Mouse (Mus musculus) hindbrain, embryonic 11.5 days (tissue): ENCODE data around the gene Sik3. TPM values are rescaled to one million over a fixed set of nuclear protein-coding genes. Genes with fewer than 3 reads are reported as not detected.

ENCODE experiments used
- ATAC-seq: fragments of 200-750 bp; cut with Nextera tagmentation; 2 replicates; pipeline ENCODE4 v1.8.0; 2017; ENCODE audit warnings: mild to moderate bottlenecking, moderate TSS enrichment, moderate library complexity; ENCODE audit not compliant: low FRiP score
- DNase-seq: peaks from one replicate; pipeline ENCODE4 v3.0.0-alpha.2; 2015; ENCODE audit warnings: low spot score
- H3K27ac ChIP-seq: fragments of 300-500 bp; sonication (generic); 2 replicates; pipeline ENCODE4 v1.5.1; 2014; ENCODE audit warnings: mild to moderate bottlenecking, low read depth, low read length
- H3K27me3 ChIP-seq: fragments of 300-500 bp; sonication (generic); 2 replicates; pipeline ENCODE4 v1.6.1; 2014; ENCODE audit warnings: mild to moderate bottlenecking, low read length, moderate library complexity, mixed read lengths; ENCODE audit not compliant: control insufficient read depth, insufficient read depth
- H3K36me3 ChIP-seq: fragments of 300-500 bp; sonication (generic); 2 replicates; pipeline ENCODE4 v1.6.1; 2014; ENCODE audit warnings: mild to moderate bottlenecking, low read length, moderate library complexity, mixed read lengths; ENCODE audit not compliant: control insufficient read depth, insufficient read depth
- H3K4me1 ChIP-seq: fragments of 300-500 bp; sonication (generic); replicated peaks from 2 replicates; pipeline ENCODE4 v1.6.1; 2014; ENCODE audit warnings: low read length, mixed read lengths; ENCODE audit not compliant: control insufficient read depth, insufficient read depth
- H3K4me2 ChIP-seq: fragments of 300-500 bp; sonication (generic); replicated peaks from 2 replicates; pipeline ENCODE4 v1.6.1; 2014; ENCODE audit warnings: mild to moderate bottlenecking, low read depth, low read length
- H3K4me3 ChIP-seq: fragments of 300-500 bp; sonication (generic); 2 replicates; pipeline ENCODE4 v1.5.1; 2014; ENCODE audit warnings: low read depth, low read length
- H3K9ac ChIP-seq: fragments of 300-500 bp; sonication (generic); 2 replicates; pipeline ENCODE4 v1.6.1; 2014; ENCODE audit warnings: low read depth, low read length
- H3K9me3 ChIP-seq: fragments of 300-500 bp; sonication (generic); 2 replicates; pipeline ENCODE4 v1.6.1; 2016; ENCODE audit warnings: low read length; ENCODE audit not compliant: control insufficient read depth
- WGBS: fragments of 180-500 bp; shearing (Covaris S2); extraction: QIAGEN DNeasy Blood & Tissue Kit; methylation state at CpG from one replicate; pipeline ENCODE4 v1.1.7; 2014; 5-methylcytosine and 5-hydroxymethylcytosine counted together
- polyA plus RNA-seq: library from polyadenylated mRNA; unstranded; fragments of >200 nt; fragmentation: Nextera tagmentation; extraction: Ambion mirVana; gene quantifications from 2 replicates; pipeline ENCODE4 v1.2.1, GENCODE M21; 2014

Sik3 gene
- polyA plus RNA-seq, 1 experiment from 2014 or later: 10.1 TPM

DNA sequence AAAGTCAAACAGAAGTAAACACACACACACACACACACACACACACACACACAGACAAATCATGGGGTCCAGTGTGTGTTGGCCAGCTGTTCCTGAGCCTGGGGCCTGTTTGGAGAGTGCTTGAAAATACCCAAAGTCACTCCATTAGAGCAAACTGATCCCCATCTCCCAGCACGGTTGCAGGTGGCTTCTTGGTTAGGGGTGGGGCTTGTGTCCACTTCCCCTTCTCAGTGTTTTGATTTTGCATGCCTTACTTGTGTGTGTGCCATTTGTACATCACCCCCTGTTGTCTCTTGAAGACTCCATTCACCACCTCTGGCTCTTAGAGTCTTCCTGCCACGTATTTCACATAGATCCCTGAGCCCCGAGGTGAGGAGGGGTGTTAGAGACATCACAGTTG is 45.4 kb downstream of the Sik3 start:
- Histone ChIP-seq H3K4me3 (no peak overlapping the region), H3K9me3 (no peaks in the 10 kb centered on the region), H3K9ac (no peak overlapping the region), H3K4me2 (no peak overlapping the region), H3K4me1 (no peaks in the 10 kb centered on the region; the same call in 1 of the 2 replicates), H3K36me3 (no peaks in the 10 kb centered on the region), H3K27me3 (no peaks in the 10 kb centered on the region), H3K27ac (no peak overlapping the region)
- WGBS: 83% methylated on average over 3 of the region's 3 CpGs
- ATAC-seq (no peak), DNase-seq (no peak)

DNA sequence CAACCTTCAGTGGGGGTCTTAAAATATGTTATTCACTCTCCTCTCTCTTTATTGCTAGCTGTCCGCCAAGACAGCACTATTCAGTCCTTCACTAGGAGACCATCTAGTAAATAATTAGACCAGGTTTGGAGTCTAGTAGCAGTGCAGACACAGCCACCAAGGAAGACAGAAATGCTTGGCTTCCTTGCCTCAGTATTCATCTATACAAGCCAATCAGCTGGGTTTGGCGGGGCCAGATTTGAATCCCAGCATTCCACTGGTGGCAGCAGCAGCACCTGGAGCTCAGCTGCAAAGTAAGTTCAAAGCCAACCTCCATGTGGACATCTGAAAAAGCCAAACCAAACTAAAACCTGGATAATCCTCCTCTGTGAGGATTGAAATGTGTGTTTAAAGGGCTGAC is 47.6 kb downstream of the Sik3 start:
- H3K36me3 ChIP-seq: no peaks in the 10 kb centered on the region

DNA sequence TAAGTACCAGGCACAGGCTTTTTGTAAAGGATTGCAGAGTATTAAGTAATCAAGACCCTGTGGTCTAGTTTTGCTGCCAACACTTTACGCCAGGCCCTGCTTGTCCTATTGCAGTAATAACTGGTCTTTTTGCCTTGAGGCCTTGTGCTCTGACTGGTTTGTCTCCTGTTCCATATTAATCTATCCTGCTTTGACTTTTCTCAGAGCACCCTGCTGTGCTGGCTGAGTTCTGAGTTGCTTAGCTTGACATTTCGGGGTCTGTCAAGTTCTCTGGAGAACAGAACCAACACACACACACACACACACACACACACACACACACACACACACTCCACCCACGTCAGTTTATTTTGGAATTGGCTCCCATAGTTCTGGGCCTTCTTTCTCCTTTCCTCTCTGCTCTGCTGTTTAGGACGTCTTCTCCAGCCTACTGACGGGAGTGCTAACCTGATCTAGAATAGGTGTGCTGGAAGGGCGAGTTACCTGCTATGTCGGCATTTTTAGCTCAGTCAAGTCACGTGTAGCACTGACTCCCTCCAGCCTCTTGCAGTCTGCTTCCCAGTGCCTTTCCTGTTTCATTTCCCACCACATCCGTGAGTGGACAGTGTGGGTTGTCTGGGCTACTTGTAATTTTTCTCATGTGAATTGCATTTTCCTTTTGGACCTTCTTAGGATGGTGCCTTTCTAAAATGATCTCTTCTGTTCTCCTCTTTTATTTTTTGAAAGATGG is 49.2 kb downstream of the Sik3 start:
- ATAC-seq: no peak

More for the DNA sequence above, 47.6 kb downstream of the Sik3 start:
- Histone ChIP-seq H3K9ac (no peak overlapping the region), H3K4me1 (no peaks in the 10 kb centered on the region), H3K27ac (no peak overlapping the region), H3K27me3 (no peaks in the 10 kb centered on the region), H3K9me3 (no peaks in the 10 kb centered on the region), H3K4me2 (no peak overlapping the region), H3K4me3 (no peak overlapping the region)
- WGBS: 77% methylated on average over 2 of the region's 2 CpGs
- DNase-seq (no peak), ATAC-seq (no peak)

DNA sequence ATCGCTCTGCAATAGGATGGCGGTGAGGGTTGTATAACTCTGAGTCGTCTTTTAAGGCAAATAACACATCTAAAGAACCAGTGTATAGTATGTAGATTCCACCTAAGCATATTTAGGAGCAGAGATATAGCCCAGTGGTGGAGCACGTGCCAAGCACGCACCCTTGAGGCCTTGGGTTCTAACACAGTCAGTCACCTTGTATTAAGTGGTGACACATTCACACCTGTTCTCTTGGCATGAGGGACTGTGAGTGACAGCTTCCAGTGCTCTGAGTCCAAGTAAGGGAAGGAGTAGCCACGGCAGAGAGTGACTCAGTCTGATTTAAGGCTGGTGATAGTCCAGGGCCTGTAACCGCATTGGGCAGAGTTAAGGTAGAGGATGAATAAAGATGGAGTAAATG is 51.7 kb downstream of the Sik3 start:
- H3K4me2 ChIP-seq: no peak overlapping the region
- no peak for DNase-seq
- H3K36me3 ChIP-seq: no peaks in the 10 kb centered on the region
- no peak overlapping the region for H3K27ac ChIP-seq
- 93% methylated on average over 7 of the region's 7 CpGs for WGBS
- ATAC-seq: no peak
- no peaks in the 10 kb centered on the region for H3K27me3 ChIP-seq
- no peak overlapping the region for H3K4me3 ChIP-seq
- H3K9ac ChIP-seq: no peak overlapping the region
- no peaks in the 10 kb centered on the region for H3K4me1 ChIP-seq
- H3K9me3 ChIP-seq: no peaks in the 10 kb centered on the region

More for the DNA sequence above, 49.2 kb downstream of the Sik3 start:
- no peaks in the 10 kb centered on the region for H3K9me3 ChIP-seq
- WGBS: 82% methylated on average over 9 of the region's 9 CpGs
- H3K36me3 ChIP-seq: no peaks in the 10 kb centered on the region
- no peak overlapping the region for H3K4me2 ChIP-seq
- no peak overlapping the region for H3K4me3 ChIP-seq
- no peak for DNase-seq
- H3K9ac ChIP-seq: no peak overlapping the region
- H3K4me1 ChIP-seq: no peaks in the 10 kb centered on the region
- no peak overlapping the region for H3K27ac ChIP-seq
- H3K27me3 ChIP-seq: no peaks in the 10 kb centered on the region

DNA sequence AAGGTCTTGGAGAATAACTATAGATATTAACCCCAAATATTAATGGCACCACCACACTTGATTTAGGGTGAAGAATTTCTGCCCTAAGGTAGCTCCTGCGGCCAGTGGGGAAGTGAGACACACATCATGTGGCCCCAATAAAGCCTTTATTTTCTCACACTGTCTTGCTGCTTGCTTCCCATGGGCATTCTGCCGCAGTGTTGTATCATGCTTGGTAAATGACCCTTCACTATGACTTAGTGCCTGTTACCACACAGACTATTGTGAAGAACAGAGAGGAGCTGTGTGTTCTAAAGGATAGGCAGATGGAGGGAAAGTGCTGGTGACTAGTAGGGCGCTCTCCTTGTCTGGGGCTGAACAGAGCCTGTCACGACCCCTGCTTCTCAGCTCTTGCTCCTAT is 54.1 kb downstream of the Sik3 start:
- WGBS: 70% methylated on average over 4 of the region's 4 CpGs
- no peak overlapping the region for H3K4me3 ChIP-seq
- ATAC-seq: no peak

DNA sequence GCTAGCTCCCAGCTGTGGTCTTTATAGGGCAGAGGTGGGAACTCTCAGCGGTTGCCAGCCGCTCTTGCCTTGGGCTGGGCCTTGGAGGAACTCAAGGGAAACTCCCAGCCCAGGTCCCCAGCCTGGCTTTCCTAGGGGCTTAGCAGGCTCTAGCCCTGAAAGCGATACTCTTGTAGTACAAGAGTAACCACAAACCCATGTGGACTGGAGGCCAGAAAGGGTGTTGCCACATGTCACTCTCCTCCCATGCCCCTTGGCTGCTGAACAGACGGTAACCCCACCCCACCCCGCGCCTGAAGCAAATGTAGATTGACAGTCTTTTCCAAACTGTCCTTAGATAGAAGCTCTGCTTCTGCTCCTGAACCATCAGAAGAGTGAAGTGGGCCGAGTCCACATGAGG is 55.1 kb downstream of the Sik3 start:
- 68% methylated on average over 7 of the region's 7 CpGs for WGBS
- Histone ChIP-seq H3K36me3 (no peaks in the 10 kb centered on the region), H3K27ac (no peak overlapping the region), H3K27me3 (no peaks in the 10 kb centered on the region), H3K9ac (no peak overlapping the region), H3K4me3 (no peak overlapping the region), H3K4me1 (no peaks in the 10 kb centered on the region), H3K9me3 (no peaks in the 10 kb centered on the region), H3K4me2 (no peak overlapping the region)
- no peak for ATAC-seq
- peak; percentile 14 for DNase-seq

More for the DNA sequence above, 54.1 kb downstream of the Sik3 start:
- no peaks in the 10 kb centered on the region for H3K9me3 ChIP-seq
- H3K27ac ChIP-seq: no peak overlapping the region
- H3K36me3 ChIP-seq: no peaks in the 10 kb centered on the region
- H3K9ac ChIP-seq: no peak overlapping the region
- no peak overlapping the region for H3K4me2 ChIP-seq
- no peaks in the 10 kb centered on the region for H3K4me1 ChIP-seq
- DNase-seq: no peak
- H3K27me3 ChIP-seq: no peaks in the 10 kb centered on the region

DNA sequence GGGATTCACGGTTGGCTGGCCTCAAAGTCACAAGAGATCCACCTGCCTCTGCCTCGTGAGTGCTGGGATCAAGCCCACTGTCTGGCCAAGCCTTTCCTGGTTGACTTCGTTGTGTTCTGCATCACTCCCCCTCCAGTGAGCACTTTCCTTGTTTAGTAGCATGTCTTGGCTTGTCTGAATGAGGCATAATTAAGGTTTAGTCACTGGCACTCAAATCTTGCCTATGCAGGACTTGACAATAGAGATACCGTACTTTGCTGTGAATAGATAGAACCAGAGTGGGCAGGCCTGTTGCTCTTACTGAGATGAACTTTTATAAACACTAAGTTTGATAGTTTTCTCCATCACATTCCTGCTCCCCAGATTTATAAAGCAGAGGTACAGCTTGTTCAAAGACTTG is 56.4 kb downstream of the Sik3 start:
- DNase-seq (no peak), ATAC-seq (no peak)
- Histone ChIP-seq H3K9ac (no peak overlapping the region), H3K4me3 (no peak overlapping the region), H3K4me2 (no peak overlapping the region), H3K27me3 (no peaks in the 10 kb centered on the region), H3K9me3 (no peaks in the 10 kb centered on the region), H3K36me3 (no peaks in the 10 kb centered on the region), H3K4me1 (no peaks in the 10 kb centered on the region), H3K27ac (no peak overlapping the region)
- 89% methylated on average over 4 of the region's 4 CpGs for WGBS

DNA sequence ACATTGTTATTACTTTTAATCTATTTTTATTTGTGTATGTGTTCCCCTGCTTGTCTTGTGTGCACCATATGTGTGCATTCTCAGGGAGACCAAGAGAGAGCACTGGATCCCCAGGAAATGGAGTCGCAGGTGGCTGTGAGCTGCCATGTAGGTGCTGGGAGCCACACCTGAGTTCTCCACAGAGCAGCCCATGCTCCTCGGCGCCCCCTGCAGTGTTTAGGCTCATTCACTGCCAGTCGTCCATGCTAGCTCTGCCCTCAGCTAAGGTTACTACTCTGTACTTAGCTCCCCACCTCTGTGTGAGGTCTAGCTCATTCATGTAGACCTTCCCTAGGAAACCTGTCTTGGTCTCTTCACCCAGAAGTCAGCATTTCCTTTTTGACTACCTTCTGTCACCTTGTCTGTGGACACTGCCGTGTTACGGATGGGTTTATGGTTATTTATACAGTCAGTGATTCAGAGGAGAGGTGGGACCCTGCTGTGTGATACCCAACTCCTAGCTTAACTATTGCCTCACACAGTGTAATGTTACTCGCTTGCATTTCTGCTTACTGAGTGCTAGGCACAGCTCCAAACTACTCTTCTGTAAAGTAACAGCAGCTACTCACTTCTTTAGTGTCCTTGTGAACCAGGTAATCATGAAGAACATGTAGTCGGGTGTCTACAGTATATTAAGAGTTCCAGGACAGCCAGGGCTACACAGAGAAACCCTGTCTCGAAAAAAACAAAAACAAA is 59.6 kb downstream of the Sik3 start:
- no peaks in the 10 kb centered on the region for H3K9me3 ChIP-seq
- no peak overlapping the region for H3K9ac ChIP-seq
- H3K36me3 ChIP-seq: no peaks in the 10 kb centered on the region
- H3K4me3 ChIP-seq: no peak overlapping the region
- WGBS: 66% methylated on average over 9 of the region's 9 CpGs
- no peak overlapping the region for H3K27ac ChIP-seq
- ATAC-seq (no peak), DNase-seq (no peak)
- H3K4me2 ChIP-seq: no peak overlapping the region
- H3K4me1 ChIP-seq: no peaks in the 10 kb centered on the region
- H3K27me3 ChIP-seq: no peaks in the 10 kb centered on the region

DNA sequence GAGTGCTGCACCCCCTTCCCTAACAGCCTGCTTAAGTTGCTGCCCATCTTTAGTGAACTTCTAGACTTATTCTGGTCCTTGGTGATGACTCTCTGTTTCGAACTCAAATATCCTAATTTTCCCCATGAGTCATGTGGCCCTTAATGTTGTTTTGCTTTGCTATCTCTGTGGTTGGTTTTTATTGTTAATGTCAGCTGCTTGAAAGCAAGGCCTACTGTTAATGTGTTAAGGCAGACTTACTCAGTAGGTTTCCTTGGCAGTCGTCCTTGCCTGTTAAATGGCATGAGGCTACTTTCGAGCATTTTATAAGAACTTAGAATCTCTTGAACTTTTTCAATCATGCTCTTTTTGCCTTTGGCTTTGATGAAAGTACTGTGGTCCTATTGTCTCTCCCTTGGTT is 60.8 kb downstream of the Sik3 start:
- WGBS: 89% methylated on average over 3 of the region's 3 CpGs
- no peak for ATAC-seq
- no peaks in the 10 kb centered on the region for H3K4me1 ChIP-seq

More for the DNA sequence above, 60.8 kb downstream of the Sik3 start:
- Histone ChIP-seq H3K9me3 (no peaks in the 10 kb centered on the region), H3K4me2 (no peak overlapping the region), H3K27me3 (no peaks in the 10 kb centered on the region), H3K27ac (no peak overlapping the region), H3K4me3 (no peak overlapping the region), H3K36me3 (no peaks in the 10 kb centered on the region), H3K9ac (no peak overlapping the region)
- DNase-seq: no peak
